Mouse (Mus musculus) heart, embryonic 16.5 days (tissue): ENCODE measurements at regions not wholly inside any gene's neighbourhood (a gene's known extent, or its start where the extent isn't known, plus 50 kb on each side); places are given as distances from the start of the nearest gene placed in this dataset.

Experiments used
- ATAC-seq: fragments of 200-750 bp; cut with Nextera tagmentation; replicated peaks from 2 replicates; pipeline ENCODE4 v1.8.0; 2017; ENCODE audit warnings: moderate number of reproducible peaks; ENCODE audit not compliant: insufficient read depth, low FRiP score; ENCODE audit errors: extremely low read depth
- H3K27ac ChIP-seq: fragments of 300-500 bp; sonication (generic); 2 replicates; pipeline ENCODE4 v1.5.1; 2014; ENCODE audit warnings: mild to moderate bottlenecking, low read length, control low read depth, moderate library complexity
- H3K27me3 ChIP-seq: fragments of 300-500 bp; sonication (generic); 2 replicates; pipeline ENCODE4 v1.6.1; 2014; ENCODE audit warnings: low read length, mixed read lengths; ENCODE audit not compliant: control insufficient read depth, insufficient read depth
- H3K36me3 ChIP-seq: fragments of 300-500 bp; sonication (generic); 2 replicates; pipeline ENCODE4 v1.6.1; 2014; ENCODE audit not compliant: control insufficient read depth, insufficient read depth
- H3K4me1 ChIP-seq: fragments of 300-500 bp; sonication (generic); 2 replicates; pipeline ENCODE4 v1.6.1; 2014; ENCODE audit warnings: low read length, mixed read lengths; ENCODE audit not compliant: control insufficient read depth, insufficient read depth
- H3K4me2 ChIP-seq: fragments of 300-500 bp; sonication (generic); 2 replicates; pipeline ENCODE4 v1.6.1; 2014; ENCODE audit warnings: low read depth, mild to moderate bottlenecking, control low read depth, low read length
- H3K4me3 ChIP-seq: fragments of 300-500 bp; sonication (generic); 2 replicates; pipeline ENCODE4 v1.5.1; 2014; ENCODE audit warnings: mild to moderate bottlenecking, control low read depth, low read length
- H3K9ac ChIP-seq: fragments of 300-500 bp; sonication (generic); 2 replicates; pipeline ENCODE4 v1.6.1; 2014; ENCODE audit warnings: low read length, control low read depth
- H3K9me3 ChIP-seq: fragments of 300-500 bp; sonication (generic); replicated peaks from 2 replicates; pipeline ENCODE4 v1.6.1; 2016; ENCODE audit warnings: low read length; ENCODE audit not compliant: control insufficient read depth
- WGBS: fragments of 180-500 bp; shearing (Covaris S2); extraction: QIAGEN DNeasy Blood & Tissue Kit; methylation state at CpG from one replicate; pipeline ENCODE4 v1.1.7; 2014; 5-methylcytosine and 5-hydroxymethylcytosine counted together

DNA sequence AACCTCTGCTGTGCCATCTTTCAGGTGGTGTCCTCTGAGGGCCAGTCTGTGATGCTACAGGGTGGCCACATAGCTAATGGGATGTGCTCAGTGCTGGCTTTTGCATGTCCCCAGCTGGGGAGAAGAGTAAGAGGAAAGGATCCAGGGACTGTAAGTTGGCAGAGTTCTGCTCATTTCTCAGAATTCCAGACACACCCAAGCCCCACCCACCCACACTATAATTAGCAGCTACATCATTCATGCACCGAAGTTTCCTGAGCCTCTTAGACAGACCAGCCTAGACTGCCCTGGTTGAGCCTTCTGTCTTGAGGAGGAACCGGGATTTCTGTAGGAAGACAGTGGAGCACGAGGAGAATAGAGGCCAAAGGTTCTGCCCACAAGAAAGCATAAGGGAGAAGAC lies 70.9 kb upstream of the Lclat1 start:
- Histone ChIP-seq H3K4me3 (no peak overlapping the region), H3K27ac (peak overlapping the region; percentile 56), H3K27me3 (no peaks in the 10 kb centered on the region), H3K4me1 (peaks cover 29% of the 10 kb centered on the region), H3K4me2 (no peak overlapping the region), H3K36me3 (no peaks in the 10 kb centered on the region), H3K9ac (peak overlapping the region; percentile 37; the same call in 1 of the 2 replicates), H3K9me3 (no peaks in the 10 kb centered on the region)
- 27% methylated on average over 3 of the region's 3 CpGs for WGBS
- ATAC-seq: peak; percentile 52

DNA sequence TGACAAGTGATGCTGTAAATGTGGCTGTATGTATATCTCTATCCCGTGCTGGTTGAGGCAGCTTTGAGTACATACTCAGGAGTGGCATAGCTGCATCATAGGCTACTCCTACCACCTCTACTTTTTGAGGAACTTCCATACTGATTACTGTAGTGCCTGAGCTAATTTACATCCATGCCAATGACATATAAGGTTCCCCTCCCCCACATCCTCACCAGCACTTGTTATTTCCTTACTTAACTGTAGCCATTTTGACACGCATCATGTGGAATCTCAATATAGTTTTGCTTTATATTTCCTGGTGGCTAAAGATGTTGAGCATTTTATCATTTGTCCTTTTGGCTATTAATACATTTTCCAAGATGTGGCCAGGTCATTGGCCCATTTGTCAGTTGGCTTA lies 69.2 kb upstream of the Lclat1 start:
- no peak for ATAC-seq
- H3K36me3 ChIP-seq: no peaks in the 10 kb centered on the region
- 85% methylated on average over 2 of the region's 2 CpGs for WGBS
- H3K27ac ChIP-seq: no peak overlapping the region
- H3K4me1 ChIP-seq: peaks cover 29% of the 10 kb centered on the region
- H3K9ac ChIP-seq: no peak overlapping the region
- H3K4me3 ChIP-seq: no peak overlapping the region
- H3K27me3 ChIP-seq: no peaks in the 10 kb centered on the region
- H3K4me2 ChIP-seq: no peak overlapping the region
- no peaks in the 10 kb centered on the region for H3K9me3 ChIP-seq

GRCm38 (mm10) chr17:73044918-73045580 lies 62.7 kb upstream of the Lclat1 start:
- WGBS: 60% methylated on average over 5 of the region's 5 CpGs
- no peak overlapping the region for H3K9ac ChIP-seq
- no peaks in the 10 kb centered on the region for H3K36me3 ChIP-seq
- peaks cover 5% of the 10 kb centered on the region; the same call in 1 of the 2 replicates for H3K4me1 ChIP-seq
- H3K4me2 ChIP-seq: no peak overlapping the region
- no peak overlapping the region for H3K27ac ChIP-seq
- H3K27me3 ChIP-seq: no peaks in the 10 kb centered on the region
- no peak for ATAC-seq
- H3K4me3 ChIP-seq: no peak overlapping the region
- H3K9me3 ChIP-seq: no peaks in the 10 kb centered on the region

- H3K4me3 ChIP-seq: no peak overlapping the region
- no peaks in the 10 kb centered on the region for H3K4me1 ChIP-seq
- H3K27ac ChIP-seq: no peak overlapping the region
- no peaks in the 10 kb centered on the region for H3K9me3 ChIP-seq
- H3K4me2 ChIP-seq: no peak overlapping the region
- ATAC-seq: no peak
- H3K9ac ChIP-seq: no peak overlapping the region
- H3K36me3 ChIP-seq: no peaks in the 10 kb centered on the region
- no peaks in the 10 kb centered on the region for H3K27me3 ChIP-seq
- WGBS: 54% methylated on average over 4 of the region's 4 CpGs
Observed at GRCm38 (mm10) chr17:73046985-73047384, 60.8 kb upstream of the Lclat1 start.

DNA sequence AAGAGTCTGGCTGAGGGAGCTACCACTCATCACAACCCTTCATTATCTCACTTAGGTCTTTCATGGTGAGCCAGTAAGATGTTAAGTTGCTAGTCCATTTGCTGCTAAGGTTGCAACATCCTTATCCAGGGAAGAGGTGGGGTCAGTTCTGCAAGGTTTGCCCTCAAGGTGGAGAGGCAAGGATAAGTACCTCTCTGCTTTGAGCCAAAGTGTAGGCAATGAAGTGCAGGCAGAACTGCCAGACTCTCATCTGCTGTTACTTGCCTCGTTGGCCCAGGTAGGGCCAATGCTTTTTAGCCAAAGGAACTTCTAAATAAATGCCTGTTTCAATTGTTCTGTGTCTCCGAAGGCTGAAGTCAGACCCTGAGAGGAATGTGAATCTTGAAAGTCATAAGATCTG lies 59.6 kb upstream of the Lclat1 start:
- H3K9me3 ChIP-seq: no peaks in the 10 kb centered on the region
- H3K4me2 ChIP-seq: no peak overlapping the region
- 74% methylated on average over 2 of the region's 2 CpGs for WGBS
- H3K36me3 ChIP-seq: no peaks in the 10 kb centered on the region
- ATAC-seq: no peak
- no peaks in the 10 kb centered on the region for H3K4me1 ChIP-seq
- no peak overlapping the region for H3K4me3 ChIP-seq
- H3K27ac ChIP-seq: no peak overlapping the region
- no peaks in the 10 kb centered on the region for H3K27me3 ChIP-seq
- no peak overlapping the region for H3K9ac ChIP-seq

DNA sequence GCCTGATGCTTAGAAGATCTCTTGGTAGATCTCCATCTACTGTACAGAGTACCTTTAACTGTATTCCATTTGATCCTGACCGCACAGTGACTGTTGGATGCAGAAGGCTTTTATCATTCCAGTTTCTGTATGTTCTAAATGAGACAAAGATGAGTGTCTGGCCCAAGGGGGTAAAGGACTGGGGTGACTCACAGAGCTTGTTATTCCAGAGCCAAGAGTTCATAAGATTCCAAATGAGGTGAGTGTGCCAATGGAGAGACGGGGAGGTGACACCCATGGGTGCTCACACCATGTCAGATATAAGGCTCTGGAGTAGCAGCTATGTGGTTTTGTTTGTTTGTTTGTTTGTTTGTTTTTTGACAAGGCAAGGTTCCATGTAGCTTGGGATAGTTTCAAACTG lies 54.8 kb upstream of the Lclat1 start:
- no peak for ATAC-seq
- Histone ChIP-seq H3K27ac (peak overlapping the region; percentile 47), H3K9ac (no peak overlapping the region)

DNA sequence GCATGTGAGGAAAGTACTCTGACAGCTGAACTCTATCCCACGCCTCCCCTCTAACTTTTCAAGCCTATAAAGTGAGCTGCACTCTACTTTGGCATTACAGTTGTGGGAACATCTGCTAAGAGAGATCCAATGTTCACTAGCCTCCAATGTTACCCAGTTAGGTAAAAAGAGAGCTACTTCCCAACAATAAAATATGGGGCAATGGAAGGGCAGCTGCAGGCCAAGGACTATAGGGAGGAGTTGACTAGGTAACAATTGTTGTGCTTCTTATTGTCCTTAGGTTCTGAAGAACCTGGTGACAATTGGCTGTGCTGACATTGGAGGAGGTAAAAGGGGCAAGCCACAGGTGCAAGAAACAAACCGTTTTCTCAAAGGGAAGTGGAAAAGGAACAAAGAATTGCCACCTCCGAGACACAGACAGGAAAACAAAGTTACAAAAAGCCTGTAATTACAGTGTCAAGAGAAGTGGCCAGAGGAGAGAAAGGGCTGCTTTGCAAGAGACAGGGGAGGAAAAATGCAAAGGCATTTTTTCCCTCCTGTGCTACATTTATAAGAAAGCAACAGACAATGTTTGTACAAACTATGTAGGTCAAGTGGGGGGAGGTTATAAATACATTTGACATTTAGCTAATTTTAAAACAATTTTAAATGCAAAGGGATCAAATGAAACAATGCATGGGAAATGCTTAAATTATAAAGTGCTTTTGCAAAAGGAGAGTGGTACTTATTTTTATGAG lies 54.1 kb upstream of the Lclat1 start:
- 48% methylated on average over 3 of the region's 3 CpGs for WGBS
- peak; percentile 35; the same call in 1 of the 2 replicates for ATAC-seq
- H3K36me3 ChIP-seq: no peaks in the 10 kb centered on the region
- peaks cover 9% of the 10 kb centered on the region for H3K4me1 ChIP-seq
- H3K9me3 ChIP-seq: no peaks in the 10 kb centered on the region
- no peak overlapping the region for H3K4me2 ChIP-seq
- H3K9ac ChIP-seq: no peak overlapping the region
- H3K27me3 ChIP-seq: no peaks in the 10 kb centered on the region
- no peak overlapping the region for H3K4me3 ChIP-seq
- peak overlapping the region; percentile 47 for H3K27ac ChIP-seq

More for the DNA sequence above, 54.8 kb upstream of the Lclat1 start:
- 91% methylated on average over 2 of the region's 2 CpGs for WGBS
- Histone ChIP-seq H3K4me3 (no peak overlapping the region), H3K27me3 (no peaks in the 10 kb centered on the region), H3K36me3 (no peaks in the 10 kb centered on the region), H3K4me2 (no peak overlapping the region), H3K9me3 (no peaks in the 10 kb centered on the region), H3K4me1 (peaks cover 4% of the 10 kb centered on the region; the same call in 1 of the 2 replicates)

DNA sequence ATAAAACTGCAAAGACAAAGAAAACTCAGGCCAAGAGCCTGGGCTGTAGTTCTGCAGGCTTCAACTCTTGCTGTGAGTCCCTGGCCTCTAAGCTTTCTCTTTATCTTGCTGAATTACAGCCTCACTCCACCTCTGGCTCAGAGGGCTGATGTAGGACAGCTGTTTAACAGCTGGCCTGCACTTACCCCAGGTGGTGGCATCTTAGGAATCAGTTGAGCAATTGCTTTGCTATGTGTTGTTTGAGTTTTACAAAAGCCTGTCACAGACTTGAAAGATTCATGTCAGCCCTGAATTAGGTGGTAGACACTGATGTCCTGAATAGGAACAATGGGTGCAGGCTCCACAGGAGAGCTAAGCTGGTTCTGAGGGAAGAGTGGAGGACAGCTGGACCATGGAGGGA lies 53.6 kb upstream of the Lclat1 start:
- Histone ChIP-seq H3K4me2 (no peak overlapping the region), H3K9me3 (no peaks in the 10 kb centered on the region), H3K36me3 (no peaks in the 10 kb centered on the region), H3K27me3 (no peaks in the 10 kb centered on the region), H3K4me1 (peaks cover 10% of the 10 kb centered on the region), H3K4me3 (no peak overlapping the region), H3K27ac (peak overlapping the region; percentile 41), H3K9ac (no peak overlapping the region)
- ATAC-seq: peak; percentile 52; the same call in 1 of the 2 replicates

GRCm38 (mm10) chr17:73055197-73055596 lies 52.6 kb upstream of the Lclat1 start:
- Histone ChIP-seq H3K27me3 (no peaks in the 10 kb centered on the region), H3K4me1 (peaks cover 10% of the 10 kb centered on the region), H3K36me3 (no peaks in the 10 kb centered on the region), H3K4me3 (no peak overlapping the region), H3K9me3 (no peaks in the 10 kb centered on the region), H3K9ac (no peak overlapping the region), H3K27ac (no peak overlapping the region), H3K4me2 (no peak overlapping the region)
- ATAC-seq: no peak
- WGBS: 64% methylated on average over 3 of the region's 3 CpGs
